Mouse (Mus musculus): ENCODE measurements around the gene Plekhg3.

Plekhg3 gene

DNA sequence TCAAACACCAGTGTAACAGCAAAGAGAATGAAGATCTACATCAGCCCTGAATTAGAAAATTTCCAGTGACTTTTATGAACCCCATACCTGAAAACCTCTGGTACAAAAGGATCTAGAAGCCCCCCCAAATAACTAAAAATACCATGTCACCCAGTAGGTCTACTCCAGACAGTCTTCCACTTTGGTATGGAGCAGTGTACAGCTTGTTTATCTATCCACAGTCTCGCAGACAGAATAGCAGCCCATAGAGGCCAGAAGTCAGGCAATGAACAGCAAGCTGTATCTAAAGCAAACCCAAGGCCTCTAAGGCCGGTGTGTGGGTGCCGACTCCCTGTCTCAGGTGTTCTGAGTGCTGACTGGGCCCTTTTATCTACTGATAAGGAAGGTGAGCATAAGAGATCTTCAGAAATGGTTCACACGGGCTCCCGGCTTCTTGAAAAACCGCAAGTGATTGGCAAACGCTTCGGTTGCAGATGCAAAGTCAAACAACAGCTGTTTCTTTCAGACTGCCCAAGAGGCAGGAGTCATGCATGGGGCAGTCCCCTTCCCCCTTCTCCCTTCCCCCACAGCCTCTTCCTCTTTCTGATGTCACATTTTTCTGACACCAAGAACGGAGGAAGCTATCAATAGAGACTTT, 3.3 kb upstream of the Plekhg3 start:
- DNase-seq (ENCODE audit: low spot score), result no peak

DNA sequence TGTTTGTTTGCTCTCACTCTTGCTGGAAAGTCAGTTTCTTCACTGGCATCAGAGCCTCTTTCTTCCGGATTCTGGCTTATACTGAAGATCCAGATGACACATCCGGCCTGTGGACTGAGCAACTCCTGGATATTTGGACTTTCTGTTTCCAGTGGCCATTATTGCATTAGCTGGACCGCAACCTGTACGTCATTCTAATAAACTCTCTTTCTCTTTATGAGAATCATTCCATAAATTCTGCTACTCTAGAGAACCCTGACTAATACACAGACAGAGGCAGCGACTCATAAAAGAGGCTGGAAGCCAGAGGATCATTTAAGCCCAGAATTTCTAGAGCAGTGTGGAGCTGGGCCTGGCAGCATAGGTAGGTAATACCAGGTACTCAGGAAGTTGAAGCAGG, 1.9 kb upstream of the Plekhg3 start:
- DNase-seq (ENCODE audit: low spot score), result no peak

- peak; percentile 12 for DNase-seq (ENCODE audit: low spot score)
These were observed 1.6 kb downstream of the Plekhg3 start for GRCm38 (mm10) chr12:76531986-76532925.

DNA sequence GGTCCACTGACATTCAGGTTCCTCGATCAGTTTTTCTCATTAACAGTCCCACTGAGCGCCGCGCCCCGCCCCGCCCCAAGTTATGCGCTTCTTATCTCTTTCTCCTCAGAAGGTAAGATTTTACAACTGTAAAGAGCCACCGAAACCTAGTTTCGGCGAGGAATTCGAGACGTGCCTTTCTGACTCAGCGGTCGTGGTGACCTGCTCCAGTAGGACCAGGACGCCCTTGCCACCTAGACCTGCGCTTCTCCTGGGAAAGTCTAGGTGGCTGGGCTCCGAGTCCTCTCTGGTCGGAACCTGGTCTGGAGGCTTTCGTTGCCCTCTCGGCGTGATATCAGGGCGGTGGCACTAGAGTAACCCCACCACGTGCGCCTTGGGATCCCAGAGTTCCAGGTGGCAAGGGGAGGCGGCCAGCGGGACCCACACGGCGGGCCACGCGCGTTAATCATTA, 2.3 kb downstream of the Plekhg3 start:
- no peak for DNase-seq (ENCODE audit: low spot score)

- peak; percentile 75 for DNase-seq (ENCODE audit: low spot score)
These were observed 2.9 kb downstream of the Plekhg3 start for GRCm38 (mm10) chr12:76533377-76534222.

GRCm38 (mm10) chr12:76534233-76534632, 3.5 kb downstream of the Plekhg3 start:
- no peak for DNase-seq (ENCODE audit: low spot score)

DNA sequence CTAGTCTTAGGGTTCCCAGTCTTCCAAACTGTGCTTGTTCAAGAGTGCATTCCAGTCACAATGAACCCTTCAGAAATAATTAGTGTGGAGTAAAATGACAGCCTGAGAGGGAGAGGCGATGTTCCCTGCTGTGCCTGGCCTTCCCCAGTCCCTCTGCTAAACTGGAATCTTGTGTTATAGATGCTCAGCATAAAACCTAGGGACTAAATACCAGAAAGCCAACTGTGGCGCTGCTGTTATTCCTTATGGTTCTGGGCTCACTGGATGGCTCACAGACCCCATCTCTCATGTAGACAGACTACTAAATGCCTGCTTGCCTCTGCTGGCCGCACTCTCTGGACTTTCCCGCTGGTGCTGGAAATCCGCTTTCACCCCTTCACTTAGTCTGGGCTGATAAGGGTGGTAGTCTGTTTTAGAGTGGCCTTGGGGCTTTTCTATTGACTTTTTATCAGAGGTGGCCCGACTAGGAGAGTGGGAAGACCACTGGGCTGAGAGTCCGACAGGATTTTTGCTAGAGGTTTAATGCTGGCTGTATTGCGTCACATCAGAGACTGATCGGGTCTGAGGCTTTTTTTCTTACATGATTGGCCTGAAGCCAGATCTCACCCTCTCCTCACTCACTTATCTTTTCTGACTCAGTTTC, 4.1 kb downstream of the Plekhg3 start:
- peak; percentile 77 for DNase-seq (ENCODE audit: low spot score)

- no peak for DNase-seq (ENCODE audit: low spot score)
These were observed 4.8 kb downstream of the Plekhg3 start for GRCm38 (mm10) chr12:76535471-76535900.

GRCm38 (mm10) chr12:76536591-76537153, 6.0 kb downstream of the Plekhg3 start:
- no peak for DNase-seq (ENCODE audit: low spot score)

- no peak for DNase-seq (ENCODE audit: low spot score)
These were observed 6.7 kb downstream of the Plekhg3 start for GRCm38 (mm10) chr12:76537434-76537833.

- DNase-seq (ENCODE audit: low spot score), result no peak
These were observed 9.5 kb downstream of the Plekhg3 start for GRCm38 (mm10) chr12:76540169-76540568.

DNA sequence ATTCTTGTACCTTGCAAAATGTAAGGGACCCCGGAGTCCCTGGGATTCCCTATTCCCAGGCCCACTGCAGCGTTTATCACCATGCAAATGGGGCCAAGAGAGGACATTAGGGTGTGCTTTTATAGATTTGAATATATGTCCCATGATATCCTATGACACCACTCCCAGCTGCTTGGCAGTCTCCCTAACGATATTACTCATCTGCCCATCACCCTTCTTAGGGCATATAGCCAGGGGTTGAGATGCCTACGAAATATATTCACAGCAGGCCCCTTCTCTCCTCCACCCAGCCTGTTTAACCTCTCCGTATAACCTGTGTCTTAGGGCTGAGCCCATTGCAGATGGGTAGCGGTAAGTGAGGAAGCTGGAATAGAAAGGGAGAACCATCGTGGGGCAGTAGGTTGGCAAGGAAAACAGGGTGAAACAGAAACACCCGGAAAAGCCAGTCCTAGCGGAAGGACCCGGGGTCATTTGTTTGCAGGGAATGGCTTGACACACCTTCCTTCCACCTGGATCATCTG, 10.1 kb downstream of the Plekhg3 start:
- DNase-seq (ENCODE audit: low spot score), result no peak

GRCm38 (mm10) chr12:76541475-76541874, 10.8 kb downstream of the Plekhg3 start:
- DNase-seq (ENCODE audit: low spot score), result no peak

DNA sequence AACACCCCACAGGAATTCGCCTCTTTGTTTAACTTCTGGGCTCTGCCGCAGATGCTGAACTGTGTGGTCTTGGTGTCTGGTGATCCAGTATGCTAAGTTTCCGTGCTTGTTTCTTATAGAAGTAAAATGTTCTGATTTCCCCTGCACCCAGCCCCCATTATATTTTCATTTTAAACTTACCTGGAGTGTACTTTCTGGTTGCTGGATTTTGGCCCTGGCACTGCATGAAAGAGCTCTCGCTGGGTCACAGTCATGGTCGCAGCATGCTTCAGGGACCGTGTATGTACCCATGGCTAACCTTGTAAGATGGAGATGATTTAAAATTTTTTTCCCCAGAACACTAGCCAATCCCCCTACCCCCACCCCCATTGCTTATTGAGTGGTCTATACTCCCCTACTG, 11.2 kb downstream of the Plekhg3 start:
- DNase-seq (ENCODE audit: low spot score), result no peak

DNA sequence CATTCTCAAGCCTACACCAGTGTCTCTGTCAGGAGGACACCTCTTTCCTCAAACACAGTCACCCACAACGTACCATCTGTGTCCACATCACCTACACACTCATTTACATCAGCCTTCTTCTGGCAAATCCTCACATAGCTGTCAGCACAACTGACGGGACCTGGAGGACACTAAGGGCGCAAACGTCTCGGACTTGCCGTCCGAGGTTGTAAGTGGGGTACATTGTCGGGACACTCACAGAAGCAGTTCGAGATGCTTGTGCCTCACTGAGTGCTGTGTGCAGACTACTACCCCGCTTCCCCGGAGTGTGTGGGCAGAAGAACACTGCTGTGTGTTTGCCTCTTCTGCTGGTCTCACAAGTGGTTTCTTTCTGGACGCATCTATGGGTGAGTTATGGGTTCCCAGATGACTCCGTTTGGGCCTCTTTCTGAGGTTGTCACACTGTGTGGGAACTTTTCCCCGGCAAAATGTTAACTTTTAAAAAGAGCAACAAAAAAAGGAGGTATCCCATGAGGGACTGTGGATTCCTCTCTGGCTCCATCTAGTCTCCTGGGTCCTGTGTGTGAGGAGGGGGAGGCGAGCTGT, 15.2 kb downstream of the Plekhg3 start:
- DNase-seq (ENCODE audit: low spot score), result no peak

- DNase-seq (ENCODE audit: low spot score), result peak; percentile 45
These were observed 15.9 kb downstream of the Plekhg3 start for GRCm38 (mm10) chr12:76546383-76547276.

- DNase-seq (ENCODE audit: low spot score), result no peak
These were observed 16.9 kb downstream of the Plekhg3 start for GRCm38 (mm10) chr12:76547409-76548081.

DNA sequence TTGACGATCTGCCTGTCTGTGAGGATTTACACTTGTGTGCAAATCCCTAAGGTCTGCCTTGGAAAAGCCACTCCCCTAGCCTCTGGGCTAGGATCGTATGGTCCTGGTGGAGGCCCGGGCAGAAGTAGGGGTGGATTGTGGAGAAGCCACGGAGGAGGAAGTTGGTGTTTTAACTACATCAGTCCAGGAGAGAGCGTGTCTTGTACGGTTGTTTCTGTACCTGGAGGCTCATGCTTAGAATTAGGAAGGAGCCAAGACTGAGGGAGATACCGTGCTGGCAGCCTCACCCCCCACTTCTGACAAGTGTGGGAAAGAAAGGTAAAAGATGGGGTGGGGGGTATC, 17.4 kb downstream of the Plekhg3 start:
- DNase-seq (ENCODE audit: low spot score), result no peak

DNA sequence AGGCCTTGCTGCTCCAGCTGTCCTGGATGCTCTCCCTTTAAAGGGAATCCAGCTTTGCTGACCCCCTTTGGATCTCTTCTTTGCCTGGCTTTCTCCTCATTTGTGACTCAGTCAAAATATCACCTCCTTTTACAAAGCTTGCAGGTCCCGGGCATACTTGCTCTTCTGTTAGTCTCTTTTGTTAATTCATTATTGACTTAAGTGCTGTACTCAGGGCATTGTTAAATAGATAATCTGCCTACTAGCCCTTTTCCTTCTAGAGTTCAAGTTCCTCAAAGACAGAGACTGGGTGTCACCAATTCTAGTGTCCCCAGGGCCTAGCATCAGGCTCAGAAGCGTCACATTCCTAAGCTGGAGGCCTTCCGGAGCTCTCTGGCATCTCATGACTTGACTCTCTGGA, 18.5 kb downstream of the Plekhg3 start:
- no peak for DNase-seq (ENCODE audit: low spot score)

Data from retina, embryonic 14.5 days (tissue).